Mouse (Mus musculus) liver, embryonic 11.5 days (tissue): ENCODE measurements around the gene Kif5a. TPM values are rescaled to one million over a fixed set of nuclear protein-coding genes. Genes with fewer than 3 reads are reported as not detected.
A peak's percentile ranks its signal among the peaks of the same experiment; 100 is the strongest.
"Not testable (repeated sequence)": the region's sequence is repeated elsewhere in the genome, so short reads cannot be mapped to it uniquely, and the experiment has no call there.

Experiments used
- ATAC-seq: fragments of 200-750 bp; cut with Nextera tagmentation; replicated peaks from 2 replicates; pipeline ENCODE4 v1.8.0; 2017; ENCODE audit warnings: moderate number of reproducible peaks, mild to moderate bottlenecking, moderate TSS enrichment, moderate library complexity; ENCODE audit not compliant: low FRiP score
- DNase-seq: peaks from one replicate; pipeline ENCODE4 v3.0.0-alpha.2; 2017; ENCODE audit warnings: low spot score
- H3K27ac ChIP-seq: fragments of 300-500 bp; sonication (generic); 2 replicates; pipeline ENCODE4 v1.5.1; 2014; ENCODE audit warnings: mild to moderate bottlenecking, low read depth, low read length, control low read depth
- H3K27me3 ChIP-seq: fragments of 300-500 bp; sonication (generic); replicated peaks from 2 replicates; pipeline ENCODE4 v1.6.1; 2014; ENCODE audit warnings: low read length, mixed read lengths; ENCODE audit not compliant: control insufficient read depth, insufficient read depth
- H3K36me3 ChIP-seq: fragments of 300-500 bp; sonication (generic); 2 replicates; pipeline ENCODE4 v1.6.1; 2014; ENCODE audit warnings: mild to moderate bottlenecking, low read length, moderate library complexity, mixed read lengths; ENCODE audit not compliant: control insufficient read depth, insufficient read depth
- H3K4me1 ChIP-seq: fragments of 300-500 bp; sonication (generic); replicated peaks from 2 replicates; pipeline ENCODE4 v1.6.1; 2014; ENCODE audit warnings: low read length, mixed read lengths; ENCODE audit not compliant: control insufficient read depth, insufficient read depth
- H3K4me2 ChIP-seq: fragments of 300-500 bp; sonication (generic); 2 replicates; pipeline ENCODE4 v1.6.1; 2014; ENCODE audit warnings: mild to moderate bottlenecking, control low read depth, moderate library complexity
- H3K4me3 ChIP-seq: fragments of 300-500 bp; sonication (generic); 2 replicates; pipeline ENCODE4 v1.5.1; 2014; ENCODE audit warnings: low read depth, low read length, control low read depth
- H3K9ac ChIP-seq: fragments of 300-500 bp; sonication (generic); 2 replicates; pipeline ENCODE4 v1.6.1; 2014; ENCODE audit warnings: low read depth, low read length, control low read depth
- H3K9me3 ChIP-seq: fragments of 300-500 bp; sonication (generic); 2 replicates; pipeline ENCODE4 v1.6.1; 2016; ENCODE audit warnings: low read length, inconsistent platforms, mixed read lengths; ENCODE audit not compliant: control insufficient read depth
- WGBS: fragments of 180-500 bp; shearing (Covaris S2); extraction: QIAGEN DNeasy Blood & Tissue Kit; methylation state at CpG from one replicate; pipeline ENCODE4 v1.1.7; 2014; 5-methylcytosine and 5-hydroxymethylcytosine counted together
- polyA plus RNA-seq: library from polyadenylated mRNA; unstranded; fragments of >200 nt; fragmentation: Nextera tagmentation; extraction: Ambion mirVana; gene quantifications from 2 replicates; pipeline ENCODE4 v1.2.1, GENCODE M21; 2014

Gene Kif5a
- polyA plus RNA-seq, 1 experiment from 2014 or later = 1.4 TPM

- ATAC-seq = no peak
- H3K36me3 ChIP-seq = peaks cover 19% of the 10 kb centered on the region
- peaks cover 27% of the 10 kb centered on the region for H3K4me1 ChIP-seq
Observed at GRCm38 (mm10) chr10:127197505-127198110, 65.5 kb downstream of the Kif5a start.

GRCm38 (mm10) chr10:127197104-127197503, 66.0 kb downstream of the Kif5a start:
- 85% methylated on average over 8 of the region's 8 CpGs for WGBS
- ATAC-seq (no peak), DNase-seq (no peak)
- H3K36me3 ChIP-seq = peaks cover 17% of the 10 kb centered on the region
- no peak overlapping the region for H3K9ac ChIP-seq
- H3K4me2 ChIP-seq = no peak overlapping the region
- peaks cover 31% of the 10 kb centered on the region for H3K4me1 ChIP-seq
- no peak overlapping the region for H3K27ac ChIP-seq
- no peak overlapping the region for H3K4me3 ChIP-seq
- H3K27me3 ChIP-seq = no peaks in the 10 kb centered on the region
- H3K9me3 ChIP-seq = no peaks in the 10 kb centered on the region

More at GRCm38 (mm10) chr10:127197505-127198110, 65.5 kb downstream of the Kif5a start:
- H3K4me3 ChIP-seq = no peak overlapping the region
- H3K27me3 ChIP-seq = no peaks in the 10 kb centered on the region
- H3K9me3 ChIP-seq = no peaks in the 10 kb centered on the region
- H3K9ac ChIP-seq = no peak overlapping the region
- WGBS = 86% methylated on average over 11 of the region's 11 CpGs
- H3K27ac ChIP-seq = no peak overlapping the region
- no peak for DNase-seq
- no peak overlapping the region for H3K4me2 ChIP-seq

DNA sequence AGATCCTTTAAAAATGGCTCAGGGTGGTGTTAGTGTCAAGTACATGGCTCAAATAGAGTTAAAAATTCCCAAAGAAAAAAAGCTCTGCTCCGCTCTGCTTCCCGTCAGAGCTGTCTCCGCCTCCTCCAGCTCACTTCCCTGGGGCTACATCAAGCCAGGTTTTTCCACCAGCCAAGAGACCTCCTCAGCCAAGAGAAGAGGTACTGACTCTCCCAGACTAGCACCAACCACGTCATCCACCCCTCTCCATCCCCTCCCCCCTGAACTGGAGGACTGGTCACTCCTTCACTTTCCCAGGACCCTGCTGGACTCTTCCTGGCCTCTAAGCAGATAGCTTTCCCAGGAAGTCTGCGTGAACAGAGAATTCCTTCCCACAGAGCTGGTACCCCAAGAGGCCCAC, 66.8 kb downstream of the Kif5a start:
- H3K27ac ChIP-seq = peak overlapping the region; percentile 91
- H3K4me2 ChIP-seq = peak overlapping the region; percentile 93
- ATAC-seq (no peak), DNase-seq (no peak)
- peaks cover 15% of the 10 kb centered on the region for H3K36me3 ChIP-seq
- peak overlapping the region; percentile 95 for H3K9ac ChIP-seq
- no peaks in the 10 kb centered on the region for H3K27me3 ChIP-seq
- H3K4me1 ChIP-seq = peaks cover 36% of the 10 kb centered on the region
- 50% methylated on average over 5 of the region's 5 CpGs for WGBS
- H3K4me3 ChIP-seq = peak overlapping the region; percentile 91
- H3K9me3 ChIP-seq = no peaks in the 10 kb centered on the region

GRCm38 (mm10) chr10:127195328-127196129, 67.6 kb downstream of the Kif5a start, which contains the start of gene Dtx3:
Dtx3 (minus strand) TSS chr10:127195728.
- Histone ChIP-seq H3K27me3 (no peaks in the 10 kb centered on the region), H3K4me1 (peaks cover 45% of the 10 kb centered on the region), H3K4me3 (peak within 1 kb of the TSS; percentile 91), H3K4me2 (peak within 1 kb of the TSS; percentile 93), H3K36me3 (peaks cover 15% of the 10 kb centered on the region), H3K27ac (peak within 1 kb of the TSS; percentile 91), H3K9ac (peak within 1 kb of the TSS; percentile 95), H3K9me3 (no peaks in the 10 kb centered on the region)
- ATAC-seq (peak; percentile 35), DNase-seq (no peak)
- under 1% methylated on average over 42 of the region's 47 CpGs for WGBS

GRCm38 (mm10) chr10:127194428-127195327, 68.5 kb downstream of the Kif5a start:
- WGBS = 10% methylated on average over 22 of the region's 22 CpGs
- Histone ChIP-seq H3K4me2 (peak overlapping the region; percentile 93), H3K36me3 (peaks cover 8% of the 10 kb centered on the region)

GRCm38 (mm10) chr10:127193011-127193410, 70.1 kb downstream of the Kif5a start:
- DNase-seq (no peak), ATAC-seq (no peak)
- 84% methylated on average over 9 of the region's 9 CpGs for WGBS
- H3K4me3 ChIP-seq = no peak overlapping the region
- H3K36me3 ChIP-seq = peaks cover 2% of the 10 kb centered on the region; the same call in 1 of the 2 replicates
- H3K9me3 ChIP-seq = no peaks in the 10 kb centered on the region
- no peaks in the 10 kb centered on the region for H3K27me3 ChIP-seq
- H3K4me1 ChIP-seq = peaks cover 54% of the 10 kb centered on the region
- H3K27ac ChIP-seq = peak overlapping the region; percentile 72
- H3K9ac ChIP-seq = peak overlapping the region; percentile 26; the same call in 1 of the 2 replicates
- peak overlapping the region; percentile 41 for H3K4me2 ChIP-seq

More at GRCm38 (mm10) chr10:127194428-127195327, 68.5 kb downstream of the Kif5a start:
- DNase-seq (no peak), ATAC-seq (peak; percentile 29)
- H3K27me3 ChIP-seq = no peaks in the 10 kb centered on the region
- H3K9me3 ChIP-seq = no peaks in the 10 kb centered on the region
- H3K9ac ChIP-seq = peak overlapping the region; percentile 95
- peak overlapping the region; percentile 91 for H3K4me3 ChIP-seq
- peak overlapping the region; percentile 91 for H3K27ac ChIP-seq
- peaks cover 50% of the 10 kb centered on the region for H3K4me1 ChIP-seq

GRCm38 (mm10) chr10:127192057-127192328, 71.2 kb downstream of the Kif5a start:
- not testable (repeated sequence) for DNase-seq, ATAC-seq, H3K4me3 ChIP-seq, H3K36me3 ChIP-seq, H3K27me3 ChIP-seq, H3K9me3 ChIP-seq, H3K9ac ChIP-seq
- 73% methylated on average over 1 of the region's 1 CpGs for WGBS
- peaks cover 58% of the 10 kb centered on the region for H3K4me1 ChIP-seq
- H3K27ac ChIP-seq = peak overlapping the region; percentile 86
- peak overlapping the region; percentile 92 for H3K4me2 ChIP-seq
